Mouse (Mus musculus) CH12.LX (cell line): ENCODE results near the gene Ptcd3.

Source experiments
- MAX ChIP-seq: IDR thresholded peaks from 2 replicates; pipeline ENCODE4 v1.6.1; 2011; ENCODE audit warnings: low read length, improper control_type of control experiment
- MEF2A ChIP-seq: IDR thresholded peaks from 2 replicates; pipeline ENCODE4 v1.6.1; 2014; ENCODE audit warnings: low read depth, mild to moderate bottlenecking, inconsistent platforms, low read length, improper control_type of control experiment, borderline replicate concordance
- NRF1 ChIP-seq: IDR thresholded peaks from 2 replicates; pipeline ENCODE4 v1.6.1; 2014; ENCODE audit warnings: low read depth, mild to moderate bottlenecking, inconsistent platforms, low read length, improper control_type of control experiment, moderate library complexity
- POLR2A ChIP-seq: IDR thresholded peaks from 2 replicates; pipeline ENCODE4 v1.6.1; 2011; ENCODE audit warnings: low read depth, mild to moderate bottlenecking, improper control_type of control experiment, low read length
- UBTF ChIP-seq: IDR thresholded peaks from 2 replicates; pipeline ENCODE4 v1.6.1; 2012; ENCODE audit warnings: low read depth, mild to moderate bottlenecking, inconsistent platforms, low read length, improper control_type of control experiment, moderate library complexity

DNA sequence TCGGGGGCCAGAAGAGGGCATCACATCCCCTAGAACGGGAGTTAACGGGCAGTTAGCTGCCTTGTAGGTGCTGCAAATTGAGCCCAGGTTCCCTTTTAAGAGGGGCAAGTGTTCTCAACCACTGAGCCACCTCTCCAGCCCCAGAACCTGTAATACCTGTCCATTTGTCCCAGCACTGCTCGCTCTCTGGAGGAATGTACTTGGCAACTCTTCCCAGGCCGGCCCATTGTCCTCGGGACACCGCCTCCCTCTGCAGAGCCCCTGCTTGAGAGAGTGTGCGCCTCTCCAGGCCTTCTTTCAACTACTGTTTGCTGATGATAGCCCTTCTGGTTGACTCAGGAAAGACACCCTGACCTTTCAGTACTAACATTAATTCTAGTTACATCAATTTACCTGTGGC lies 37.6 kb upstream of the Ptcd3 start:
- no peak for TF ChIP-seq MAX
- TF ChIP-seq MEF2A, result no peak
- no peak for TF ChIP-seq POLR2A
- TF ChIP-seq NRF1, result no peak
- no peak for TF ChIP-seq UBTF
